ENCODE assay signal across 7 mouse cellular contexts in the genomic region with DNA sequence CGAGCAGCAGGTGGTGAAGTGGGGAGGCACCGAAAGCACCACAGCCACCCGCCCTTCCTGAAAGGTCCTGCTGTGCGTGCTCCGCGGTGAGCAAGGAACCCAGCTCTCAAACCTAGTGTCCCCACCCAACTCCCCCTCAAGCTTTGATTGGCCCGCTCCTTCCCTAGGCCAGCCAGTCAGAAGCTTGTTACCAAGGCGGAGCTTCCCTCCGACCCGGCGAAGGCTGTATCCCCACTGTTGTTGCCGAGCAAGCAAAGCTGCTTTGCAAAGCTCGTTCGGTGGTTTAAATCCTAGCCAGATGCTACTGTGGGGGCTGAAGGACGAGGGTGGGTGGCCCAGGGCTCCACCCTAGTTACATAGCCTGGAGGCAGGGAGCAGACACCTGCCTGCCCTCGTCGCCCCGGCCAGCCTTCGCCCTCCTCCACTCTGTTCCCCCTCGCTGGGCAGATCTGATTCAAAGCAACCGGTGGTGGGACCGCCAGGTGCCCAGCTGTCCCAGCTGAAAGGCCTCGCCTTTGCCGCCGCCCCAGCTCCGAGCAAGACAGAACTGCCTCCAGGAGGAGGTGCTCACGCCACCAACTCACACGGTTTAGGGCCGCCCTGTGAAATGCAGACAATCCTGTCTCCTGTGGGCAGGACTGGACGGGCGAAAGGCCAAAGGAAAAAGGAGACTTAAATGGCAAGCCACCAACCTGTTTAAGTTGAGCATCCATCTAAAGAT. TPM values are rescaled to one million over a fixed set of nuclear protein-coding genes. Genes with fewer than 3 reads are reported as not detected.
DNase-seq lines count a peak whose midpoint lies in the region; ATAC-seq lines count a peak whose summit lies in the region.

No protein-coding gene starts in this region.

- no peaks in the 10 kb centered on the region for H3K9me3 ChIP-seq in embryonic facial prominence, embryonic 11.5 days (replicated peaks; ENCODE audit: control insufficient read depth, low read length)
- no peaks in the 10 kb centered on the region for H3K9me3 ChIP-seq in limb, embryonic 12.5 days
- H3K9me3 ChIP-seq in midbrain, embryonic 14.5 days (ENCODE audit: control insufficient read depth, low read length) = no peaks in the 10 kb centered on the region

- no peaks in the 10 kb centered on the region for H3K27me3 ChIP-seq in embryonic facial prominence, embryonic 11.5 days (ENCODE audit: control insufficient read depth, insufficient read depth, low read length)
- no peaks in the 10 kb centered on the region for H3K27me3 ChIP-seq in limb, embryonic 12.5 days
- H3K27me3 ChIP-seq in midbrain, embryonic 14.5 days (ENCODE audit: control insufficient read depth, insufficient read depth, low read length) = no peaks in the 10 kb centered on the region

- peak overlapping the region; percentile 16; the same call in 1 of the 2 replicates for H3K4me3 ChIP-seq in embryonic facial prominence, embryonic 11.5 days (ENCODE audit: low read depth, low read length)
- H3K4me3 ChIP-seq in limb, embryonic 12.5 days (replicated peaks) = peak overlapping the region; percentile 32
- peak overlapping the region; percentile 33 for H3K4me3 ChIP-seq in midbrain, embryonic 14.5 days (replicated peaks; ENCODE audit: low read depth, low read length)

- no peaks in the 10 kb centered on the region for H3K36me3 ChIP-seq in embryonic facial prominence, embryonic 11.5 days (replicated peaks; ENCODE audit: control insufficient read depth, insufficient read depth, low read depth, low read length)
- H3K36me3 ChIP-seq in limb, embryonic 12.5 days = no peaks in the 10 kb centered on the region
- H3K36me3 ChIP-seq in midbrain, embryonic 14.5 days (ENCODE audit: control insufficient read depth, insufficient read depth, low read length) = no peaks in the 10 kb centered on the region

- H3K4me2 ChIP-seq in embryonic facial prominence, embryonic 11.5 days (ENCODE audit: low read depth, low read length) = peak overlapping the region; percentile 56
- peak overlapping the region; percentile 66 for H3K4me2 ChIP-seq in limb, embryonic 12.5 days
- H3K4me2 ChIP-seq in midbrain, embryonic 14.5 days (ENCODE audit: low read length) = peak overlapping the region; percentile 80

- WGBS in embryonic facial prominence, embryonic 11.5 days = 2% methylated on average over 31 of the region's 31 CpGs
- 1% methylated on average over 31 of the region's 31 CpGs for WGBS in limb, embryonic 12.5 days
- WGBS in midbrain, embryonic 14.5 days = 1% methylated on average over 31 of the region's 31 CpGs

- ATAC-seq in embryonic facial prominence, embryonic 11.5 days (replicated peaks; ENCODE audit: insufficient number of reproducible peaks, low FRiP score, low TSS enrichment, low read depth) = peak; percentile 88
- peak; percentile 91 for ATAC-seq in limb, embryonic 12.5 days (ENCODE audit: insufficient number of reproducible peaks, insufficient read depth, low FRiP score, low TSS enrichment, low read depth)
- peak; percentile 75 for ATAC-seq in midbrain, embryonic 14.5 days (ENCODE audit: low FRiP score, low TSS enrichment)

- H3K9ac ChIP-seq in embryonic facial prominence, embryonic 11.5 days (replicated peaks; ENCODE audit: low read length) = peak overlapping the region; percentile 53
- H3K9ac ChIP-seq in limb, embryonic 12.5 days (replicated peaks) = peak overlapping the region; percentile 48; the same call in 1 of the 2 replicates
- H3K9ac ChIP-seq in midbrain, embryonic 14.5 days (replicated peaks; ENCODE audit: low read length) = peak overlapping the region; percentile 62

- H3K4me1 ChIP-seq in embryonic facial prominence, embryonic 11.5 days (ENCODE audit: control insufficient read depth, insufficient read depth, low read length) = peaks cover 24% of the 10 kb centered on the region
- peaks cover 65% of the 10 kb centered on the region for H3K4me1 ChIP-seq in limb, embryonic 12.5 days (replicated peaks)
- H3K4me1 ChIP-seq in midbrain, embryonic 14.5 days (ENCODE audit: control insufficient read depth, insufficient read depth, low read length) = peaks cover 56% of the 10 kb centered on the region

- H3K27ac ChIP-seq in embryonic facial prominence, embryonic 11.5 days (replicated peaks; ENCODE audit: low read depth, low read length) = peak overlapping the region; percentile 88
- peak overlapping the region; percentile 99 for H3K27ac ChIP-seq in limb, embryonic 12.5 days
- H3K27ac ChIP-seq in midbrain, embryonic 14.5 days (replicated peaks; ENCODE audit: low read depth, low read length) = peak overlapping the region; percentile 94

- peak; percentile 94 to 96 for DNase-seq in adrenal gland, postnatal 36 days
- DNase-seq in embryonic facial prominence, embryonic 11.5 days (ENCODE audit: low spot score) = peak; percentile 94
- DNase-seq in heart, adult 18-20 months = peak; percentile 94 to 98
- peak; percentile 86 for DNase-seq in kidney, adult 18-20 months
- DNase-seq in midbrain, embryonic 14.5 days = peak; percentile 93
- DNase-seq in spleen, adult 12 weeks (ENCODE audit: low spot score) = peak; percentile 84

RNA-seq across cellular contexts. Expression of a gene that starts 17.9 kb away (rescaled TPM):
- total RNA-seq in adrenal gland, postnatal 36 days (2021) = 10 to 100 TPM; 38.7 to 39.1 TPM
- polyA plus RNA-seq in embryonic facial prominence, embryonic 11.5 days (2014; fragmentation: Nextera tagmentation; extraction: Ambion mirVana) = 38.1 and 38.9 TPM in 2 replicates
- 10 to 100 TPM; 31.1 to 32.0 TPM for total RNA-seq in heart, adult 18-20 months (2021)
- polyA plus RNA-seq in limb, embryonic 12.5 days (2016; fragmentation: Nextera tagmentation; extraction: Ambion mirVana) = 26.7 and 28.1 TPM in 2 replicates
- 34.2 and 61.1 TPM in 2 replicates for polyA plus RNA-seq in midbrain, embryonic 14.5 days (2014; fragmentation: Nextera tagmentation; extraction: Ambion mirVana)

RNA-seq across cellular contexts. Expression of a gene that starts 24.0 kb away (rescaled TPM):
- total RNA-seq in adrenal gland, postnatal 36 days (2021) = 1 to 10 TPM; 9.3 to 9.8 TPM
- polyA plus RNA-seq in embryonic facial prominence, embryonic 11.5 days (2014; fragmentation: Nextera tagmentation; extraction: Ambion mirVana) = 2.4 and 3.9 TPM in 2 replicates
- total RNA-seq in heart, adult 18-20 months (2021) = 1 to 10 TPM; 6.2 to 9.3 TPM
- polyA plus RNA-seq in limb, embryonic 12.5 days (2016; fragmentation: Nextera tagmentation; extraction: Ambion mirVana) = 12.6 and 14.8 TPM in 2 replicates
- 0.31 and 6.4 TPM in 2 replicates for polyA plus RNA-seq in midbrain, embryonic 14.5 days (2014; fragmentation: Nextera tagmentation; extraction: Ambion mirVana)

RNA-seq across cellular contexts. Expression of a gene that starts 50.0 kb away (rescaled TPM):
- total RNA-seq in adrenal gland, postnatal 36 days (2021) = not detected
- not detected in 2 replicates for polyA plus RNA-seq in embryonic facial prominence, embryonic 11.5 days (2014; fragmentation: Nextera tagmentation; extraction: Ambion mirVana)
- total RNA-seq in heart, adult 18-20 months (2021) = not detected
- polyA plus RNA-seq in limb, embryonic 12.5 days (2016; fragmentation: Nextera tagmentation; extraction: Ambion mirVana) = not detected in 2 replicates
- polyA plus RNA-seq in midbrain, embryonic 14.5 days (2014; fragmentation: Nextera tagmentation; extraction: Ambion mirVana) = 0.26 TPM in 1 of 2 replicates, not detected in the other

Comparison
In these comparisons a context has a peak if more than half of its experiments do, and no peak if none do; other contexts are left out.
1. Peak in every context shown above with its lines: DNase-seq, ATAC-seq, H3K4me3 ChIP-seq and H3K27ac ChIP-seq.